In genomic region chr12:70363016-70363415, GRCm38 (mm10) we compare ENCODE assay signal across 32 mouse cellular contexts. TPM values are rescaled to one million over a fixed set of nuclear protein-coding genes. Genes with fewer than 3 reads are reported as not detected.
DNase-seq lines count a peak whose midpoint lies in the region; ATAC-seq lines count a peak whose summit lies in the region.
"Had no signal": no experiment of that assay in that cellular context is flagged by ENCODE, and none has a peak within 500 bp of the region (broad histone marks: within the 10 kb centered on the region; RNA-seq: fewer than 3 reads in every experiment).

No protein-coding gene starts in this region.

- H3K36me3 ChIP-seq in midbrain, embryonic 11.5 days (ENCODE audit: control insufficient read depth, insufficient read depth, low read length), result no peaks in the 10 kb centered on the region
- no peaks in the 10 kb centered on the region for H3K36me3 ChIP-seq in midbrain, embryonic 15.5 days (replicated peaks)
- H3K36me3 ChIP-seq in midbrain, embryonic 14.5 days (ENCODE audit: control insufficient read depth, insufficient read depth, low read length), result no peaks in the 10 kb centered on the region
- H3K36me3 ChIP-seq: embryonic facial prominence, embryonic 13.5 days; G1E had no signal

- no peaks in the 10 kb centered on the region for H3K9me3 ChIP-seq in midbrain, embryonic 11.5 days (ENCODE audit: control insufficient read depth, low read length)
- no peaks in the 10 kb centered on the region for H3K9me3 ChIP-seq in midbrain, embryonic 15.5 days
- no peaks in the 10 kb centered on the region for H3K9me3 ChIP-seq in midbrain, embryonic 14.5 days (ENCODE audit: control insufficient read depth, low read length)
- H3K9me3 ChIP-seq: embryonic facial prominence, embryonic 13.5 days; G1E had no signal

- H3K9ac ChIP-seq in midbrain, embryonic 11.5 days (ENCODE audit: low read length), result no peak overlapping the region
- no peak overlapping the region for H3K9ac ChIP-seq in midbrain, embryonic 15.5 days
- H3K9ac ChIP-seq in midbrain, embryonic 14.5 days (replicated peaks; ENCODE audit: low read length), result no peak overlapping the region
- H3K9ac ChIP-seq: embryonic facial prominence, embryonic 13.5 days; liver, embryonic 14.5 days had no signal

- no peak overlapping the region for H3K4me3 ChIP-seq in midbrain, embryonic 11.5 days (ENCODE audit: low read depth, low read length)
- H3K4me3 ChIP-seq in midbrain, embryonic 15.5 days, result no peak overlapping the region
- no peak overlapping the region for H3K4me3 ChIP-seq in midbrain, embryonic 14.5 days (replicated peaks; ENCODE audit: low read depth, low read length)
- H3K4me3 ChIP-seq: embryonic facial prominence, embryonic 13.5 days; erythroblast, embryonic 14.5 days had no signal

- no peaks in the 10 kb centered on the region for H3K27me3 ChIP-seq in midbrain, embryonic 11.5 days (ENCODE audit: control insufficient read depth, insufficient read depth, low read length)
- no peaks in the 10 kb centered on the region for H3K27me3 ChIP-seq in midbrain, embryonic 15.5 days (replicated peaks)
- H3K27me3 ChIP-seq in midbrain, embryonic 14.5 days (ENCODE audit: control insufficient read depth, insufficient read depth, low read length), result no peaks in the 10 kb centered on the region
- H3K27me3 ChIP-seq: embryonic facial prominence, embryonic 13.5 days had no signal

- no peak overlapping the region for H3K27ac ChIP-seq in midbrain, embryonic 11.5 days (ENCODE audit: low read depth, low read length)
- no peak overlapping the region for H3K27ac ChIP-seq in midbrain, embryonic 15.5 days
- H3K27ac ChIP-seq in midbrain, embryonic 14.5 days (replicated peaks; ENCODE audit: low read depth, low read length), result no peak overlapping the region
- H3K27ac ChIP-seq: embryonic facial prominence, embryonic 13.5 days; liver, embryonic 14.5 days; macrophage; stomach, postnatal 0 days had no signal

- H3K4me1 ChIP-seq in midbrain, embryonic 11.5 days (ENCODE audit: control insufficient read depth, insufficient read depth, low read length), result peaks cover 20% of the 10 kb centered on the region
- H3K4me1 ChIP-seq in midbrain, embryonic 15.5 days, result peaks cover 16% of the 10 kb centered on the region
- peaks cover 21% of the 10 kb centered on the region for H3K4me1 ChIP-seq in midbrain, embryonic 14.5 days (ENCODE audit: control insufficient read depth, insufficient read depth, low read length)

- 15% methylated on average over 4 of the region's 4 CpGs for WGBS in midbrain, embryonic 11.5 days
- 11% methylated on average over 4 of the region's 4 CpGs for WGBS in midbrain, embryonic 15.5 days
- WGBS in midbrain, embryonic 14.5 days, result 3% methylated on average over 4 of the region's 4 CpGs

- no peak overlapping the region for H3K4me2 ChIP-seq in midbrain, embryonic 11.5 days
- H3K4me2 ChIP-seq in midbrain, embryonic 15.5 days, result no peak overlapping the region
- no peak overlapping the region for H3K4me2 ChIP-seq in midbrain, embryonic 14.5 days (ENCODE audit: low read length)
- H3K4me2 ChIP-seq: embryonic facial prominence, embryonic 13.5 days; heart, embryonic 11.5 days had no signal

- peak; percentile 20; the same call in 1 of the 2 replicates for ATAC-seq in midbrain, embryonic 11.5 days (ENCODE audit: low FRiP score)
- no peak for ATAC-seq in midbrain, embryonic 15.5 days (replicated peaks)
- no peak for ATAC-seq in midbrain, embryonic 14.5 days (ENCODE audit: low FRiP score, low TSS enrichment)
- ATAC-seq: forebrain, embryonic 14.5 days; intestine, embryonic 16.5 days had no signal

- DNase-seq in heart, adult 11 months, result peak; percentile 52
- DNase-seq in heart, adult 8-10 months (ENCODE audit: low spot score), result no peak
- peak; percentile 87 for DNase-seq in midbrain, embryonic 11.5 days (ENCODE audit: low spot score, missing footprints)
- peak; percentile 66 for DNase-seq in Muller cell, postnatal 12 days (ENCODE audit: inconsistent ontology term)
- peak; percentile 59 for DNase-seq in midbrain, embryonic 14.5 days
- DNase-seq in left cerebral cortex, adult 18-20 months (ENCODE audit: low spot score in 2 of 2), result no peak
- DNase-seq: adrenal gland, postnatal 25 days; cerebellum, adult 18-20 months; cerebellum, postnatal 10 days; gastrocnemius, postnatal 14 days; heart, postnatal 36 days; kidney, adult 9 months; kidney, postnatal 10 days; layer of hippocampus, adult 9-11 months; liver; lung, adult 2 months; lung, postnatal 10 days; right cerebral cortex, postnatal 4 days; thymus, adult 18-20 months; thymus, postnatal 25 days had no signal

RNA-seq across cellular contexts. Expression of gene Trim9, which starts 15.6 kb away (rescaled TPM):
- under 1 TPM in 3 of 4 experiments, not detected in 1; 0.09 to 0.19 (median 0.11) TPM for total RNA-seq in heart, adult 8-10 months (2022)
- polyA plus RNA-seq in midbrain, embryonic 11.5 days (2014; fragmentation: Nextera tagmentation; extraction: Ambion mirVana), result 26.8 and 28.4 TPM in 2 replicates
- 89.2 and 91.8 TPM in 2 replicates for polyA plus RNA-seq in midbrain, embryonic 15.5 days (2015; fragmentation: Nextera tagmentation; extraction: Ambion mirVana)
- 65.2 and 77.0 TPM in 2 replicates for polyA plus RNA-seq in midbrain, embryonic 14.5 days (2014; fragmentation: Nextera tagmentation; extraction: Ambion mirVana)
- total RNA-seq in left cerebral cortex, adult 18-20 months (2021), result 100 to 1,000 TPM; 344 to 385 TPM
- total RNA-seq: megakaryocyte-erythroid progenitor cell, adult 5-6 weeks had no signal
- polyA plus RNA-seq: C2C12; erythroblast, embryonic 14.5 days; G1E had no signal

Comparison
In these comparisons a context has a peak if more than half of its experiments do, and no peak if none do; other contexts are left out.
1. DNase-seq: peak in heart, adult 11 months (single experiment), midbrain, embryonic 11.5 days (single experiment), Muller cell, postnatal 12 days (single experiment) and midbrain, embryonic 14.5 days (single experiment); none in heart, adult 8-10 months (single experiment) and left cerebral cortex, adult 18-20 months (0 of 2).